Mouse (Mus musculus): ENCODE results near the gene Prima1. TPM values are rescaled to one million over a fixed set of nuclear protein-coding genes. Genes with fewer than 3 reads are reported as not detected.

The Prima1 gene
- total and polyA plus RNA-seq, 3 experiments, result not detected

DNA sequence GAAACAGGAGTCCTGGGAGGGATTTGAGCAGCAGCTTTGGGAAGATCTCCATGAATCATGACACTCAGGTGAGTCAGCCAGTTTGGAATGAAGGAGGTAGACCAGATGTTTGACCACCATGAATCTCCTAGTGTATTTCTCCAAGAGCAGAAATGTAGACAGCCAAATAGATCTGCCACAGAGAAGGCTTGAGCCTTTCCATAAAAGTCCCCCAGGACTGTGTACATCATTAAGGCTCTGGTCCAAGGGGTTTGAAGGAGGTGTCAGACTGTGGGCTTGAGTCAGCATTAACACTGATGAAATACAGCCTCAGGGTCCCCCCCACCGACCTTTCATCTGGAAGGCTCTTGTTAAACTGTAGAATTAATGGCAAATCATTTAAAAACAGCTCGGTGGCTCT is 39.5 kb upstream of the Prima1 start:
- no peaks in the 10 kb centered on the region for H3K4me1 ChIP-seq (ENCODE audit: control insufficient read depth in 1 of 2, insufficient read depth in 2 of 2, low read length in 2 of 2)
- no peaks in the 10 kb centered on the region for H3K27me3 ChIP-seq (ENCODE audit: control insufficient read depth in 1 of 2, insufficient read depth in 2 of 2, low read length in 2 of 2)
- TF ChIP-seq RAD21 (IDR thresholded peaks at IDR 0.05; ENCODE audit: low read depth, low read length) (no peak), ZMIZ1 (IDR thresholded peaks at IDR 0.05; ENCODE audit: low read depth, low read length) (no peak)
- H3K9ac ChIP-seq (ENCODE audit: control insufficient read depth, low read depth, low read length, poor library complexity, severe bottlenecking), result no peak overlapping the region
- H3K79me2 ChIP-seq (ENCODE audit: control insufficient read depth, insufficient read depth, low read length, poor library complexity), result no peaks in the 10 kb centered on the region
- H3K9me3 ChIP-seq (replicated peaks; ENCODE audit: insufficient read depth, low read length), result no peaks in the 10 kb centered on the region
- no peak overlapping the region for H3K4me3 ChIP-seq (ENCODE audit: control insufficient read depth in 1 of 2, insufficient read depth in 1 of 2, low read depth in 2 of 2, low read length in 2 of 2)
- DNase-seq (ENCODE audit: low read depth, low spot score), result no peak
- no peaks in the 10 kb centered on the region for H3K36me3 ChIP-seq (ENCODE audit: control insufficient read depth in 1 of 2, insufficient read depth in 2 of 2, low read length in 2 of 2)
- H3K27ac ChIP-seq (ENCODE audit: control insufficient read depth, low read depth, low read length), result no peak overlapping the region

DNA sequence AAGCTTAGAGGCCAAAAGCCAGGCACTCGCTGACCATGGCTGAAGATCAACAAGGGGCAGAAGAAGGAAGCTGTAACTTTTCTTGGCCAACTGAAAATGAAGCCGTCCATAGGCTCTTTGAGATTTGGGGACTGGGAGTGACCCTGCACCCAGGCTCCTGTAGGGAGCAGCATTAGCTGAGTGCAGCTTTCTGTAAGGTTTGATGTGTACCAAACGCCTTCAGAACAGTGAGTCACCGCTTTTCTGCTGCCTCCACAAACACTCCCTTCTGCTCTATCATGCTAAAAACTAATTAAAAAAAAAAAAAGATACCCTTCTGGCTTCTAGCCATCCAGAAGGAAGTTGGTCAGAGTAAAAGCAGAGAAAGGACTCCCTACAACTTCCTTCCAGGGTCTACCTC is 34.5 kb upstream of the Prima1 start:
- H3K27ac ChIP-seq (ENCODE audit: control insufficient read depth, low read depth, low read length), result no peak overlapping the region
- no peak for DNase-seq (ENCODE audit: low read depth, low spot score)
- no peak overlapping the region for H3K4me3 ChIP-seq (ENCODE audit: control insufficient read depth in 1 of 2, insufficient read depth in 1 of 2, low read depth in 2 of 2, low read length in 2 of 2)
- no peaks in the 10 kb centered on the region for H3K9me3 ChIP-seq (replicated peaks; ENCODE audit: insufficient read depth, low read length)
- no peaks in the 10 kb centered on the region for H3K36me3 ChIP-seq (ENCODE audit: control insufficient read depth in 1 of 2, insufficient read depth in 2 of 2, low read length in 2 of 2)
- H3K9ac ChIP-seq (ENCODE audit: control insufficient read depth, low read depth, low read length, poor library complexity, severe bottlenecking), result no peak overlapping the region
- no peaks in the 10 kb centered on the region for H3K27me3 ChIP-seq (ENCODE audit: control insufficient read depth in 1 of 2, insufficient read depth in 2 of 2, low read length in 2 of 2)
- TF ChIP-seq USF1 (IDR thresholded peaks at IDR 0.05; ENCODE audit: low read depth, low read length) (no peak), NELFE (IDR thresholded peaks at IDR 0.05; ENCODE audit: low read depth, low read length) (no peak), NRF1 (IDR thresholded peaks at IDR 0.05; ENCODE audit: insufficient read depth, low read depth, low read length, poor library complexity, severe bottlenecking) (no peak), MAX (IDR thresholded peaks at IDR 0.05; ENCODE audit: low read length) (no peak), TBP (IDR thresholded peaks at IDR 0.05; ENCODE audit: low read depth, low read length) (no peak)
- no peaks in the 10 kb centered on the region for H3K4me1 ChIP-seq (ENCODE audit: control insufficient read depth in 1 of 2, insufficient read depth in 2 of 2, low read length in 2 of 2)
- no peaks in the 10 kb centered on the region for H3K79me2 ChIP-seq (ENCODE audit: control insufficient read depth, insufficient read depth, low read length, poor library complexity)

DNA sequence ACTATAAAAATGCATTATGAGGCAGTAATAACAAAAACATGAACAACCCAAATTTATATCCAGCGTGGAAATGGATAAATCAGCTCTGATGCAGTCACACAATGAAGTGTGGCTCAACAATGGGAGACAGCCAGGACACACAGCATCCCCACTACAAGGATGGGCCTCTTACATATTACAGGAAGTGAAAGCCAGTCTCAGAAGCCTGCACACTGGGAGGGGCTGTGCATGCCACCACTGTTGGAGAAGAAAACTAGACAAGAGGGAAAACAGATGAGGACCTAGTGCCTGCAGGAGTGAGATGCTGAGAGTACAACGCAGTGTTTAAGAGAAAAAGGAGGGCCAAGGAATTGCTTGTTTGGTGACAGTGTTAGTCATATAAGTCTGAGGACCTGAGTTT is 31.8 kb upstream of the Prima1 start:
- no peak overlapping the region for H3K27ac ChIP-seq (ENCODE audit: control insufficient read depth, low read depth, low read length)
- H3K36me3 ChIP-seq (ENCODE audit: control insufficient read depth in 1 of 2, insufficient read depth in 2 of 2, low read length in 2 of 2), result no peaks in the 10 kb centered on the region
- no peak overlapping the region for H3K4me3 ChIP-seq (ENCODE audit: control insufficient read depth in 1 of 2, insufficient read depth in 1 of 2, low read depth in 2 of 2, low read length in 2 of 2)
- no peak for TF ChIP-seq NRF1 (IDR thresholded peaks at IDR 0.05; ENCODE audit: insufficient read depth, low read depth, low read length, poor library complexity, severe bottlenecking)
- no peak for TF ChIP-seq POLR2AphosphoS5 (IDR thresholded peaks at IDR 0.05; ENCODE audit: borderline replicate concordance, low read depth, low read length)
- no peak for TF ChIP-seq GABPA (IDR thresholded peaks at IDR 0.05; ENCODE audit: low read depth, low read length)
- no peak for TF ChIP-seq POLR2AphosphoS2 (IDR thresholded peaks at IDR 0.05; ENCODE audit: low read length)
- no peak for TF ChIP-seq SMC3 (IDR thresholded peaks at IDR 0.05; ENCODE audit: low read depth, low read length)
- TF ChIP-seq MAZ (IDR thresholded peaks at IDR 0.05; ENCODE audit: low read depth, low read length), result no peak
- TF ChIP-seq TCF12 (IDR thresholded peaks at IDR 0.05; ENCODE audit: low read depth, low read length), result no peak
- TF ChIP-seq ZKSCAN1 (IDR thresholded peaks at IDR 0.05; ENCODE audit: low read depth, low read length), result no peak
- TF ChIP-seq MXI1 (IDR thresholded peaks at IDR 0.05; ENCODE audit: low read depth, low read length), result no peak
- TF ChIP-seq NELFE (IDR thresholded peaks at IDR 0.05; ENCODE audit: low read depth, low read length), result no peak
- TF ChIP-seq UBTF (IDR thresholded peaks at IDR 0.05; ENCODE audit: borderline replicate concordance, insufficient read depth, low read depth, low read length), result no peak
- TF ChIP-seq MYC (IDR thresholded peaks at IDR 0.05; ENCODE audit: low read depth, low read length), result no peak
- no peak for TF ChIP-seq ZMIZ1 (IDR thresholded peaks at IDR 0.05; ENCODE audit: low read depth, low read length)
- DNase-seq (ENCODE audit: low read depth, low spot score), result no peak
- no peak overlapping the region for H3K9ac ChIP-seq (ENCODE audit: control insufficient read depth, low read depth, low read length, poor library complexity, severe bottlenecking)
- H3K4me1 ChIP-seq (ENCODE audit: control insufficient read depth in 1 of 2, insufficient read depth in 2 of 2, low read length in 2 of 2), result no peaks in the 10 kb centered on the region
- H3K27me3 ChIP-seq (ENCODE audit: control insufficient read depth in 1 of 2, insufficient read depth in 2 of 2, low read length in 2 of 2), result no peaks in the 10 kb centered on the region
- H3K9me3 ChIP-seq (replicated peaks; ENCODE audit: insufficient read depth, low read length), result no peaks in the 10 kb centered on the region
- no peaks in the 10 kb centered on the region for H3K79me2 ChIP-seq (ENCODE audit: control insufficient read depth, insufficient read depth, low read length, poor library complexity)
